Mouse (Mus musculus): Measurements from ENCODE around the gene Fbxo7. TPM values are rescaled to one million over a fixed set of nuclear protein-coding genes. Genes with fewer than 3 reads are reported as not detected.

Fbxo7 gene
- total RNA-seq, 2 experiments from 2014 or later: 24.5 to 26.2 TPM

- no peak for DNase-seq (ENCODE audit: low spot score in 2 of 2)
Observed at GRCm38 (mm10) chr10:86034007-86034728, 12.4 kb downstream of the Fbxo7 start.

DNA sequence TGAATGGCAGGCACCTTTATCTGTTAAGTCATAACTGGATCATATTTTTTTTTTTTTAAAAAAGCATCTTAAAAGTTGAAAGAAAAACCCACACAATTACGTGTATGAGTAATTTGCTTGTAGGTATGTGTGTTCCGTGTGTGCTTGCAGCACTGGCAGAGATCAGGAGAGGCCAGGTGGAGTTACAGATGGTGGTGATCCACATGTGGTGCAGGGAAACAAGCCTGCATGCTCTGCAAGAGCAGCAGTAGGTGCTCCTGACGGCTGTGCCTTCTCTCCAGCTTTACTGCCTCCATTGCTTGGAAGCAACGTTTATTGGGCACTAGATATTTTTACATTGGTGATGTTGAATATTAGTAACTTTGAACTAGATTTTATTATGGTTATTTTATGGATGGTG lies 21.9 kb downstream of the Fbxo7 start:
- DNase-seq (ENCODE audit: low spot score in 2 of 2): no peak

DNA sequence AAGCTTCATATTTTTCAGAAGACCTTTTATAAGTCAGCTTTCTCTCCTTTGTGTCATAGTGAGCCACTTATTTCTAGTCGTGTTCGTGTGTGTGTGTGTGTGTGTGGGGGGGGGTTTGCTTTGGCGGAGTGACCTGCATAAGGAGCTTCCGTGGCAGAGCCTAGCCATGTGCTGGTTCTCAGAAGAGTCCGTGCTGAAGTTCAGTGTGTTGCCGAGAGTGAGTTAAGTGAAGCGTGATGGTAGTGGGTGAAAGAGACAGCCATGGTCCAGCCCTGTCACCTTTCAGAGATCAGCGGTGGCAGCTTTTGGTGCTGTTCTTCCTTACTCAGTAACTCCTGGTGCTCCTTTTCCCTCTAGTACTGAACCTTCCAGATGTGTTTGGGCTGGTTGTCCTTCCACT lies 22.3 kb downstream of the Fbxo7 start:
- no peak for DNase-seq (ENCODE audit: low spot score in 2 of 2)

DNA sequence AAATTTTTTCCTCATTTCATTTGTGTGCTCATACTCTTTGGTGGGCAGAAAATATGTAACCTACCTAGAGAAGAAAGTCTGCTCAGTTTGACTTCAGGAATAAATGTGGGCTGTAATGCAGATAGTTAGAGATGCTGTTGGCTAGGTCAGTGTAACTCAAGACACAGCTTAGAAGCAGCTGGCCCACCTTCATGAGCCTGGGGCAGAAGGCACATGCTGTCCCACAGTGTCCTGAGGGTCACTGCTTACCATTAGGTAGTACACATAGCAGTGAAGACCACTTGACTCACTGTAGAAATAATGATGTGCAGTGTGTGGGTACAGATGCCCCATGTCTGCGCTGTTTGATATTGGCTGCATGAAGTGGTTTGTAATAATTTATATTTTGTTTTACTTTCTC lies 24.6 kb downstream of the Fbxo7 start:
- DNase-seq (ENCODE audit: low spot score in 2 of 2): no peak

DNA sequence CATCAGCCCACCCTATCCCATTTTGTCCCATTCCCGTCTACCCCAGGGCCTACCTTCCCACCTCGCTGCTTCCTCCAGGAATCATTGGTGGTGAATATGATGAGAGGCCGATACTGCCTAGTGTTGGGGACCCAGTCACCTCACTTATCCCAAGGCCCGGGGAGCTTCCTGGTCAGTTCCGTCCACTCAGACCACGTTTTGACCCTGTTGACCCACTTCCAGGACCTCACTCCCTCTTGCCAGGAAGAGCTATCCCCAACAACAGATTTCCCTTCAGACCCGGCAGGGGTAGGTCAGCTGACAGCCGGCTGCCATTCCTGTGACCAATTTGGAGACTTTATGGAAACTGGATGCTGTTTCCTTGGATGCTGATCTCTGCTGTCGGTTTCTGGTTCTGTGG lies 26.0 kb downstream of the Fbxo7 start:
- no peak for DNase-seq (ENCODE audit: low spot score in 2 of 2)

DNA sequence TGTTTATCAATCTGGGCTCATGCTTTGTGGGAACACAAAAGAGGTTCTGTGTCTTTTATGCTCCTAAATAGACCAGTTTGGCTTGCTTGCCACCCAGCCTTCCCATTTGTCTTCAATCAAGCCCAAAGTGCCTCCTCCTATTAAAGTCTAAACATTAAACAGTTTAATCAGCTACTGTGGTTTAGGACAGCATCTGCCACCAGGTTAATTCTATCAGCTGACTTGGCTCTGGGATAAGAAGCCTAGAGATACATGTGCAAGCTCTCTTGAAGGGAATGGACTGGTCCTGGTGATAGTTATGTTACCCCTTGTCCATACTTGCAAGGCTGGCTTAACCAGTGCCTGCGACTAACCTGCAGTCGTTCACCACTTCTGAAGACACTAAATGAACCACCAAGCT lies 28.8 kb downstream of the Fbxo7 start:
- DNase-seq (ENCODE audit: low spot score in 2 of 2): no peak

- no peak for DNase-seq (ENCODE audit: low spot score in 2 of 2)
Observed at GRCm38 (mm10) chr10:86052818-86053522, 31.2 kb downstream of the Fbxo7 start.

- no peak for DNase-seq (ENCODE audit: low spot score in 2 of 2)
Observed at GRCm38 (mm10) chr10:86056297-86056903, 34.6 kb downstream of the Fbxo7 start.

- no peak for DNase-seq (ENCODE audit: low spot score in 2 of 2)
Observed at GRCm38 (mm10) chr10:86057286-86057685, 35.5 kb downstream of the Fbxo7 start.

GRCm38 (mm10) chr10:86057712-86058111 lies 35.9 kb downstream of the Fbxo7 start:
- no peak for DNase-seq (ENCODE audit: low spot score in 2 of 2)

DNA sequence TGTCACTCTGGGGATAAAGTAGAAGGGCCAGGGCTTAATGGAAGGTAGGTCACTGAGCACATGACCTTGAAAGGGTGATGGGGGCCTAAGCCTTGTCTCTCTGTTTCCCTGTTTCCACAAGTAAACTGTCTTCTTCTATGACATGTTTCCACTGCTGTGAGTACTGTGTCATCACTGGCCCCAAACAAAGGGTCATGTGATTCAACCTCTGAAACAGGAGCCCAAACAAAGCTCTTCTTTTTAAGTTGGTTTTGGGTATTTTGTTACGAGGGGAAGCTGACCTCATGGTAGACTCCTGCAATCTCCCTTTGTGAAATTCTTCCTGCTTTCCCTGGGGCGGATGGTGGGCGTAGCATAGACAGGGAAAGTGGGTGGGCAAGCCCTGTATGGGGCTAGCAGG lies 38.5 kb downstream of the Fbxo7 start:
- no peak for DNase-seq (ENCODE audit: low spot score in 2 of 2)

- no peak for DNase-seq (ENCODE audit: low spot score in 2 of 2)
Observed at GRCm38 (mm10) chr10:86062261-86063017, 40.7 kb downstream of the Fbxo7 start.

- DNase-seq (ENCODE audit: low spot score in 2 of 2): no peak
Observed at GRCm38 (mm10) chr10:86063018-86063384, 41.2 kb downstream of the Fbxo7 start.

DNA sequence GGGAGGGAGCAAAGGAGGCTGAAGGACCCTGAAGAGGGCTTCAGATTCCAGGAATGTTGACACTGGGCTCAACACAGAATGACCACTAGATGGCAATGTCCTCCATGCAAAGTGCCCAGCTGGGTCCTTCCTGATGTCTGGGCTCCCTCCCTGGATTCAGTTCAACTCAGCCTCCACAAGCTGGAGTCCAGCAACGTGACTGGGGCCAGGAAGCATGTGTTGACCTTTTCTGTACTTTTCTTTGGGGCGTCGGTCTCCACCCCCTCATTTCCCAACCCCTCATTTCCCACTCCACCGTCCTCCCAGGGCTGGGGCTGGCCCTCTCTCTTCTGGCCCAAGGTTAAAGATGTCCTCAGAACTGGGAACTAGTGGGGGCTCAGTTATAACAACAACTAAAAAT lies 43.2 kb downstream of the Fbxo7 start:
- DNase-seq (ENCODE audit: low spot score in 2 of 2): peak; percentile 69 to 80

DNA sequence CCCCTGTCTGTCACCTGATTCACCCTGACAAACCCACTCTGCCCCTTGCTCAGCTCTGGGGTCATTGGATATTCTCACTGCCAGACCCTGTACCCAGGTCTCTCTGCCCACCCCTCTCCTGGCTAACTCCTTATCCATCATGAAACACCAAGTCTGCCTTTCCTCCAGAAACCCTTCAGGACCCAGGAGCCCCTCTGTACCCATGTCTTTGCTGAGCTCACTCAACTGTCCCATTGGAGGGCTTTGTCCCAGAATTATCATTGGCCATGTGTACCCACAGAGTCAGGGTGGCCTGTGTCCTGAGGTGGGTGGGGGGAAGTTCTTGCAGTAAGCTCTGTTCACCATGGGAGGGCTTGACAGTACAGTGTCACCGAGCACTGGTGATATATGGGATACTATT lies 43.9 kb downstream of the Fbxo7 start:
- no peak for DNase-seq (ENCODE audit: low spot score in 2 of 2)

- DNase-seq (ENCODE audit: low spot score in 2 of 2): no peak
Observed at GRCm38 (mm10) chr10:86066651-86067050, 44.9 kb downstream of the Fbxo7 start.

GRCm38 (mm10) chr10:86067911-86068310 lies 46.1 kb downstream of the Fbxo7 start:
- no peak for DNase-seq (ENCODE audit: low spot score in 2 of 2)

GRCm38 (mm10) chr10:86069341-86069740 lies 47.6 kb downstream of the Fbxo7 start:
- no peak for DNase-seq (ENCODE audit: low spot score in 2 of 2)

GRCm38 (mm10) chr10:86070751-86071150 lies 49.0 kb downstream of the Fbxo7 start:
- no peak for DNase-seq (ENCODE audit: low spot score in 2 of 2)

DNA sequence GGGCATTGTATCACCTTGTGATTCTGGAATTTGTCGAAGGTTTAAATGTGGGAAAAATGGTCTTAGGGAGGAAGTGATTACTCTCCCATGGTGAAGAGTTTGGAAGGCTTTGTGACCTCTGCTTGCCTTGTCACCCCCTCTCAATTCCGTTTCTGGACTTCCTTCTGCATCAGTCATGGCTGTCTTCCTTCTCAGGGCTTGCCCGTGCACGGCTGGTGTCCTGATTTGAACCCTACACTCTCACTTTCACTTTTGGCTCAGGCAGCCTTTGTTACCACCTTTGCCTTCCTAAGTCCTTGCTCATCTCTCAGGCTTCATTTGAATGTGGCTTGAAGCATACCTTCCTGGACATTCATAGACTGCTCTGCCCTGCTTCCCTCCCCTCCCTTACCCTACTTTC lies 52.4 kb downstream of the Fbxo7 start:
- no peak for DNase-seq (ENCODE audit: low spot score in 2 of 2)

DNA sequence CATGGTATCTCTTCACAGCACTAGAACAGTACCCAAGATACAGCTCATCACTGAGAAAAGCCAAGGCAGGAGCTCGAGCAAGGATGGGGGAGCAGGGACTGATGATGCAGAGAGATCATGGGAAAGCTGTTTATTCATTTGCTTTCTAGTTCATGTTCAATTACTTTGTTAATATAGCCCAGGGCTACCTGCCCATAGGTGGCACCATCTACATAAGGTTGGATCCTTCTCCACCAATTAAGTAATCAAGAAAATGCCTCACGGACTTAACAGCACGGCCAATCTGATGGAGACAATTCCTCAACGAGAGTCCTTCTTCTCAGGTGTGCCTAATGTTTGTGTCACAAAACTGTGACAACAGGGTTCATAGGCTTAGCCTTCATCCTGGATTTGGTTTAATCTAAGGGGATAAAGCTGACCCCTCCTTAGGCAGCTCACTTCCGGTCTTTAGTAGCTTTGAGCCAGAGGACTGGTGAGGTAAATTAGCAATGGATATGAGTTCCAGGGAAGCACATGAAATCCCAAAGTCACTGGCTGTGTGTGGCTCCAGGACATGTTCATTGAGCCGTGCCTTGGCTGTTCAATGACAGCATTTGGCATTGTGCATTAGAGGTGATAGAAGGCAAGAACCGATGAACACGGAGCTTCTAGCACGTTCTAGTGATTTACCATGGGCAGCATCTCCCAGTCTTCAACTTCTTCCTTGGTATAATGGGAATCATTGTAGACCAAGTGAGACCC lies 53.4 kb downstream of the Fbxo7 start:
- no peak for DNase-seq (ENCODE audit: low spot score in 2 of 2)
